20 mouse cellular contexts compared by ENCODE assay signal in the genomic region with DNA sequence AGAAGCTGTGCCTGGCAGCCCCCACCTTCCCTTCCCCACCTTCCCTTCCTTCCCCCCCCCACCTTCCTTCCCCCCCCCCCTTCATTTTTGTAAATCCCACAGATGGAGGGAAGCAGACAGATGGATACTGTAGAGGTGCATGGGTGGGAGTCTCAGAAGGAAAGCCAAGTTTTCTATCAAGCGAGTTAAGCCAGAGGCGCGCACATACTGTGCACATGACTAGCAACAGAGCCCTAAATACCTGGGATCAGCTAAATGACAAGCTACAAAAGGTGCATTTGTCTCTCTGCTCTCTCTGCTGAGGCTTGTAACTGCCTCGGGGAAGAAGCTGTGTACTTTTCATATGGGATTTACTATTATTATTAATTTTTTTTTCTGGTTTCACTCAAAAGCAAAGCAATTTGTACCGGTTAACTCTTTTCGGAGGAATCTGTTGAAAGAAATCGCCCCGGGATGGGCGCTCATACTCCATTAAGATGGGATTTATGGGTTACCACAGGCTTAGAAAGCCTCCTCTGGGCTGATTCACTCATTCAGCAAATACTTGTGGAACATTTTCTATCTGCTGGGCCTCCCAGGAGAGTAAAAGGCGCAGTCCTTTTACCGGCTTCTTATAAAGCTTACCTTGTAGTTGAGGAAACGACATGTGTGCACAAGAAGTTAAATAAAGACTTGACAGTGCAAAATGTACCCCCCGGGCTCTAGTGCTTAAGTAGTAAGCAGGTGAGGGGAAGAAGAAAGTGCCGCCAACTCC. TPM values are rescaled to one million over a fixed set of nuclear protein-coding genes. Genes with fewer than 3 reads are reported as not detected.
DNase-seq lines count a peak whose midpoint lies in the region; ATAC-seq lines count a peak whose summit lies in the region.
"Had no signal": no experiment of that assay in that cellular context is flagged by ENCODE, and none has a peak within 500 bp of the region (broad histone marks: within the 10 kb centered on the region; RNA-seq: fewer than 3 reads in every experiment).

No protein-coding gene starts in this region.

- WGBS in lung, embryonic 16.5 days = 54% methylated on average over 14 of the region's 14 CpGs
- 64% methylated on average over 14 of the region's 14 CpGs for WGBS in embryonic facial prominence, embryonic 13.5 days

- no peaks in the 10 kb centered on the region for H3K27me3 ChIP-seq in lung, embryonic 16.5 days (ENCODE audit: control insufficient read depth, insufficient read depth, low read depth, low read length)
- no peaks in the 10 kb centered on the region for H3K27me3 ChIP-seq in embryonic facial prominence, embryonic 13.5 days
- H3K27me3 ChIP-seq: heart, embryonic 15.5 days; limb, embryonic 15.5 days had no signal

- H3K4me2 ChIP-seq in lung, embryonic 16.5 days (ENCODE audit: low read depth, low read length) = peak overlapping the region; percentile 6; the same call in 1 of the 2 replicates
- no peak overlapping the region for H3K4me2 ChIP-seq in embryonic facial prominence, embryonic 13.5 days
- H3K4me2 ChIP-seq: heart, embryonic 15.5 days; limb, embryonic 15.5 days had no signal

- H3K36me3 ChIP-seq in lung, embryonic 16.5 days (ENCODE audit: control insufficient read depth, insufficient read depth, low read length) = no peaks in the 10 kb centered on the region
- no peaks in the 10 kb centered on the region for H3K36me3 ChIP-seq in embryonic facial prominence, embryonic 13.5 days
- H3K36me3 ChIP-seq: heart, embryonic 15.5 days; hindbrain, embryonic 10.5 days; limb, embryonic 15.5 days had no signal

- intact Hi-C loops in heart, postnatal 36 days (cut with DNase I) = no loop called here

- H3K9ac ChIP-seq in lung, embryonic 16.5 days (ENCODE audit: low read length) = no peak overlapping the region
- no peak overlapping the region for H3K9ac ChIP-seq in embryonic facial prominence, embryonic 13.5 days
- H3K9ac ChIP-seq: heart, embryonic 15.5 days; limb, embryonic 15.5 days had no signal

- peaks cover 25% of the 10 kb centered on the region for H3K4me1 ChIP-seq in lung, embryonic 16.5 days (replicated peaks; ENCODE audit: control insufficient read depth, insufficient read depth, low read length)
- H3K4me1 ChIP-seq in embryonic facial prominence, embryonic 13.5 days = peaks cover 11% of the 10 kb centered on the region; the same call in 1 of the 2 replicates
- H3K4me1 ChIP-seq: heart, embryonic 15.5 days; hindbrain, embryonic 10.5 days had no signal

- ATAC-seq in lung, embryonic 16.5 days (ENCODE audit: low read depth) = no peak
- ATAC-seq in embryonic facial prominence, embryonic 13.5 days (ENCODE audit: insufficient number of reproducible peaks, insufficient read depth, low FRiP score, low TSS enrichment, low read depth) = peak; percentile 81
- ATAC-seq: midbrain, embryonic 16.5 days had no signal

- no peak overlapping the region for H3K27ac ChIP-seq in lung, embryonic 16.5 days (ENCODE audit: low read length)
- H3K27ac ChIP-seq in embryonic facial prominence, embryonic 13.5 days = no peak overlapping the region
- H3K27ac ChIP-seq: heart, embryonic 15.5 days; hindbrain, embryonic 10.5 days; limb, embryonic 15.5 days had no signal

- no peak overlapping the region for H3K4me3 ChIP-seq in lung, embryonic 16.5 days (ENCODE audit: low read length)
- H3K4me3 ChIP-seq in embryonic facial prominence, embryonic 13.5 days = no peak overlapping the region
- H3K4me3 ChIP-seq: erythroblast, embryonic 14.5 days; heart, embryonic 15.5 days; hindbrain, embryonic 10.5 days; limb, embryonic 15.5 days had no signal

- no peaks in the 10 kb centered on the region for H3K9me3 ChIP-seq in lung, embryonic 16.5 days (ENCODE audit: control insufficient read depth, low read length)
- H3K9me3 ChIP-seq in embryonic facial prominence, embryonic 13.5 days = no peaks in the 10 kb centered on the region
- H3K9me3 ChIP-seq: heart, embryonic 15.5 days; hindbrain, embryonic 10.5 days; limb, embryonic 15.5 days had no signal

- peak; percentile 66 for DNase-seq in heart, adult 11 months
- no peak for DNase-seq in heart, postnatal 36 days
- no peak for DNase-seq in lung, postnatal 25 days (ENCODE audit: low spot score)
- no peak for DNase-seq in thymus, postnatal 4 days
- no peak for DNase-seq in urinary bladder, postnatal 25 days (ENCODE audit: low spot score)
- DNase-seq: adrenal gland, adult 2 months; B cell, adult 2 months; gastrocnemius, postnatal 14 days; kidney, adult 8-10 months; kidney, postnatal 36 days; lung, postnatal 4 days; right cerebral cortex, postnatal 25 days; thymus, adult 2 months had no signal

RNA-seq across cellular contexts. Expression of a gene that starts 54.3 kb away (rescaled TPM):
- total RNA-seq in heart, postnatal 36 days (2021) = 10 to 100 TPM; 53.9 to 54.3 TPM
- 64.6 and 65.6 TPM in 2 replicates for polyA plus RNA-seq in lung, embryonic 16.5 days (2015; fragmentation: Nextera tagmentation; extraction: Ambion mirVana)
- polyA plus RNA-seq in embryonic facial prominence, embryonic 13.5 days (2015; fragmentation: Nextera tagmentation; extraction: Ambion mirVana) = 44.2 and 49.3 TPM in 2 replicates
- polyA plus RNA-seq: erythroblast, embryonic 14.5 days had no signal
